Mouse (Mus musculus) spleen, adult 2 months (tissue): ENCODE measurements around the gene Ifna5.

Experiments
- CTCF ChIP-seq: fragments of 200-500 bp; IDR thresholded peaks from 2 replicates; pipeline ENCODE4 v1.5.1; 2011; ENCODE audit warnings: mild to moderate bottlenecking, inconsistent platforms; ENCODE audit not compliant: insufficient read depth, insufficient read length, insufficient replicate concordance; ENCODE audit errors: extremely low read depth
- POLR2A ChIP-seq: fragments of 200-500 bp; IDR thresholded peaks from 2 replicates; pipeline ENCODE4 v1.6.1; 2011; ENCODE audit warnings: low read depth, low read length, inconsistent platforms

DNA sequence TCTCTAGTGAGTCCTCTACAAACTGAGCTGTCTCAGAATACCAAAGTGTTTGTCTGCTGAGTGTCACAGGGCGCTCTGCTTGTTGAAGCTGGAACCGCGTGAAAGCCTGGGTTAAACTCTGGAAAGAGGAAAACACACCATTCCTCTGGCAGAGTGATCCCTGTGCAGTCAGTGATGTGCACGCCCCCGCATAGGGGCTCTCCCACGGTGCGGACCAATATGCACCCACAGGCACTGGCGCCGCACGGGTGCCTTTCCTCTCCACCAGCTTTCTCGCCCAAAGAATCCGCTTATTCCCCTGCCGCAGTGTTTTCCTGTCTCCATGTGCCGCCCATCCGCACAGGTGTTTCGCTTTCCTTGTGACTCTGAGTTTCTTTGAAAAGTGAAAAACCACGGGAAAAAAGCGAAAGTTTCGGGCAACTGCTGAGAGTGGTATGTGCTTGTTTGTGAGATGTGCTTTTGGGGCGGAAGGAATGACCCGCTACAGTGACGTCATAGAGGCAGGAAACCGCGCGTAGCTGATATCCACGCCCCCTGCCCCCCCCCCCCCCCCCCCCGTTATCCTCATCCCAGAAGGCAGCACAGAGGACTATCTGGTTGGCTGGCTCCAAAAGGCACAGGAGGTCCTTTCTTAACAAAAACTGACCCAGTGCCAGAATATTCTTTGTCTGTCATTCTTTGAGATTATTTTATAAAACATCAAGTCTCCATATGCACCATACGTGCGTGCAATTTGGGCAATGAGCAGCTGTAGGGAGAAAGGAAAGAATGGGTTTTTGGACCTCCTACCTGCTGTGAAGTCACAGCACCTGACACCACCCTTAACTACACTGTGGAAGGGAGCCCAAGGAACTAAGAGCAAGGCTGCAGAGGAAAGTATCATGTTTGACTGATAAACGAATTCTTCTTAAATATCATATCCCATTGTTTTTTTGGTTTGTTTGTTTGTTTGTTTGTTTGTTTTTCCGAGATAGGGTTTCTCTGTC lies 32.9 kb downstream of the Ifna5 start:
- no peak for TF ChIP-seq CTCF
- TF ChIP-seq POLR2A = no peak
